Mouse (Mus musculus) embryo, embryonic 10.5 days (tissue): ENCODE data around the gene Hexim1.

Source experiments
- DNase-seq: peaks from one replicate; pipeline ENCODE4 v3.0.0-alpha.2; 2015; ENCODE audit warnings: low spot score

Hexim1 gene

DNA sequence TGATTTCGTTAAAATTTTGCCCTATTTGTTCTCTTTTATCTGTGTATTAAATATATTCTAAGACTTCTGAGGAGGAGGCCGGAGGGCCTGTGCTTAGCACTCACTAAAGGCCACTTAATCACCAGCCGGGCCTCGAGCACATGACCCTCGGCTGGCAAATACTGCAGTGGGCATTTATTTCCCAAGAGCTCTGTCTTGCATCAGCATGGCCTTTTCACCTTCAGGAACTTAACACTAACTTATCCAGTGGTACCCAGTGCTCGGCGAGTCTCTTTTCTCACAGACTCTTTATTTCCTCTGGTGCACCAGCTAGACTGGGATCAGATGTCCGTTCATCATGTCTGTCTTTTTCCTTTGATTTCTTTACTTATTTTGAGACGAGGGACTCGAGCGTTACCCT lies 44.7 kb downstream of the Hexim1 start:
- DNase-seq: no peak

DNA sequence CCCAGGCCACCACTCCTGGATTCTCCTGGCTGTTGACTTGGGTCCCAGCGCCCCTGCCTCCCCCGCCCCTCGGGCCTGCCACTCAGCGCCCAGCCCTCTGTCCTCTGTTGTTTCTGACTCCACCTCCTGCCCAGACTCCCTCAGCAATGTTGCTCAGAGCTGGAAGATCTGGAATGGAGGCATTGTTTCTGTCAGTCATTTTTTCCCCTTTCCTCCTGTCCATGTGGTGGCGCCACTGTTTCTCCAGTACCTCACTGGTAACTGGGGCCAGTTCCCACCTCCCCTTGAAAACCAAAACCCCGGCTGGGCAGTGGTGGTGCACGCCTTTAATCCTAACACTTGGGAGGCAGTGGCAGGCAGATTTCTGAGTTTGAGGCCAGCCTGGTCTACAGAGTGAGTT lies 45.4 kb downstream of the Hexim1 start:
- no peak for DNase-seq

- DNase-seq: peak; percentile 15
These were observed 46.1 kb downstream of the Hexim1 start for GRCm38 (mm10) chr11:103162132-103162531.

GRCm38 (mm10) chr11:103164391-103164790 lies 48.4 kb downstream of the Hexim1 start:
- DNase-seq: peak; percentile 13

DNA sequence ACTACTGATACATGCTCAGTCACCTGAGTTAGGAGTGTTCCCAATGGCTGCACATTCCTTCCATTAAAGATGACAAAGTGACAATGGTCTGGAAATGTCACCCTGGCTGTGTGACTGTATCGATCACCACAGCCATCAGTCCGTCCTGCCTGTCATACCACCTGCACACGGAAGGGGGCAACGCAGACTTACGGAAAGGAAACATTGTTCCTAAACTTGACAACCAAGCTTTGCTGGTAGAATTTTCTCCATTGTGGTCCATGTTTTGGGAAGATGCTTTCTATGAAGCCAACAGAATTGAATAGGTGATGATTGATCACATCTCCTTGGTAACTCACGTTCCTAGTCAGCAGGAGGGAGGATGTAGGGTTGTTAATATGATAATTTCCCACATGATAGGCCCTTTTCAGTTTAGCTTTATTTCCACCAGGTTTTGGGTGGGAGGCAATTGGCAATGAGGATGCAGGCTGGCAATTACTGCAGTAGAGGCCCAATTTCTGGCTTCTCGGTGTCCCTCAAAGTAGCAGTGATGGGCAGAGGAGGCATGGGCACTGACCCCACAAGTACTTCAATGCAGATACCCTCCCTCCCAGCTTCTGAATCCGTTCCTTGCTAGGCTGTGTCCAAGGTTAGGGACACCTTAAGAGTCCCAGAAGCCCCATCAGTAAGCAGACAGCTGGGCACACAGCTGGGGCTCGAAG lies 52.8 kb downstream of the Hexim1 start:
- DNase-seq: peak; percentile 83
